Mouse (Mus musculus): ENCODE measurements around the gene F3. TPM values are rescaled to one million over a fixed set of nuclear protein-coding genes. Genes with fewer than 3 reads are reported as not detected.
"Not testable (repeated sequence)": the region's sequence is repeated elsewhere in the genome, so short reads cannot be mapped to it uniquely, and the experiment has no call there.

The F3 gene
- polyA plus RNA-seq, 1 experiment from 2014 or later: 8.8 TPM

- Histone ChIP-seq H3K4me1 (ENCODE audit: control insufficient read depth, insufficient read depth, low read length) (no peaks in the 10 kb centered on the region), H3K4me3 (ENCODE audit: low read depth, low read length) (no peak overlapping the region), H3K36me3 (ENCODE audit: control insufficient read depth, insufficient read depth, low read length) (peaks cover 44% of the 10 kb centered on the region), H3K9ac (ENCODE audit: low read length) (no peak overlapping the region), H3K27me3 (replicated peaks; ENCODE audit: control insufficient read depth, insufficient read depth, low read length) (no peaks in the 10 kb centered on the region), H3K27ac (ENCODE audit: low read depth, low read length) (no peak overlapping the region), H3K9me3 (replicated peaks; ENCODE audit: control insufficient read depth, low read length) (no peaks in the 10 kb centered on the region), H3K4me2 (ENCODE audit: low read length) (no peak overlapping the region)
- WGBS: 91% methylated on average over 5 of the region's 5 CpGs
- ATAC-seq (no peak), DNase-seq (ENCODE audit: low spot score) (no peak)
Observed at GRCm38 (mm10) chr3:121766818-121767217, 43.5 kb downstream of the F3 start.

GRCm38 (mm10) chr3:121768770-121769169 is 45.4 kb downstream of the F3 start:
- Histone ChIP-seq H3K27me3 (replicated peaks; ENCODE audit: control insufficient read depth, insufficient read depth, low read length) (no peaks in the 10 kb centered on the region), H3K9ac (ENCODE audit: low read length) (no peak overlapping the region), H3K9me3 (replicated peaks; ENCODE audit: control insufficient read depth, low read length) (no peaks in the 10 kb centered on the region), H3K4me1 (ENCODE audit: control insufficient read depth, insufficient read depth, low read length) (no peaks in the 10 kb centered on the region), H3K36me3 (ENCODE audit: control insufficient read depth, insufficient read depth, low read length) (peaks cover 51% of the 10 kb centered on the region), H3K27ac (ENCODE audit: low read depth, low read length) (no peak overlapping the region), H3K4me3 (ENCODE audit: low read depth, low read length) (no peak overlapping the region), H3K4me2 (ENCODE audit: low read length) (no peak overlapping the region)
- 96% methylated on average over 3 of the region's 3 CpGs for WGBS
- DNase-seq (ENCODE audit: low spot score): no peak
- ATAC-seq: no peak

GRCm38 (mm10) chr3:121773336-121773735 is 50.0 kb downstream of the F3 start:
- H3K27ac ChIP-seq (ENCODE audit: low read depth, low read length); H3K4me1 ChIP-seq (ENCODE audit: control insufficient read depth, insufficient read depth, low read length); ATAC-seq; H3K9ac ChIP-seq (ENCODE audit: low read length); H3K4me2 ChIP-seq (ENCODE audit: low read length); H3K4me3 ChIP-seq (ENCODE audit: low read depth, low read length); H3K27me3 ChIP-seq (replicated peaks; ENCODE audit: control insufficient read depth, insufficient read depth, low read length); DNase-seq (ENCODE audit: low spot score); H3K9me3 ChIP-seq (replicated peaks; ENCODE audit: control insufficient read depth, low read length): not testable (repeated sequence)
- peaks cover 35% of the 10 kb centered on the region for H3K36me3 ChIP-seq (ENCODE audit: control insufficient read depth, insufficient read depth, low read length)
- WGBS: 96% methylated on average over 4 of the region's 4 CpGs

- DNase-seq (ENCODE audit: low spot score) (peak; percentile 58), ATAC-seq (peak; percentile 66; the same call in 1 of the 2 replicates)
- Histone ChIP-seq H3K9ac (ENCODE audit: low read length) (no peak overlapping the region), H3K27me3 (replicated peaks; ENCODE audit: control insufficient read depth, insufficient read depth, low read length) (no peaks in the 10 kb centered on the region), H3K9me3 (replicated peaks; ENCODE audit: control insufficient read depth, low read length) (no peaks in the 10 kb centered on the region), H3K36me3 (ENCODE audit: control insufficient read depth, insufficient read depth, low read length) (peaks cover 18% of the 10 kb centered on the region), H3K27ac (ENCODE audit: low read depth, low read length) (no peak overlapping the region), H3K4me2 (ENCODE audit: low read length) (no peak overlapping the region), H3K4me3 (ENCODE audit: low read depth, low read length) (no peak overlapping the region), H3K4me1 (ENCODE audit: control insufficient read depth, insufficient read depth, low read length) (no peaks in the 10 kb centered on the region)
- 61% methylated on average over 7 of the region's 7 CpGs for WGBS
Observed at GRCm38 (mm10) chr3:121777943-121778342, 54.6 kb downstream of the F3 start.

GRCm38 (mm10) chr3:121783020-121783419 is 59.7 kb downstream of the F3 start:
- no peak overlapping the region for H3K9ac ChIP-seq (ENCODE audit: low read length)
- no peaks in the 10 kb centered on the region for H3K27me3 ChIP-seq (replicated peaks; ENCODE audit: control insufficient read depth, insufficient read depth, low read length)
- no peak overlapping the region for H3K4me3 ChIP-seq (ENCODE audit: low read depth, low read length)
- H3K36me3 ChIP-seq (ENCODE audit: control insufficient read depth, insufficient read depth, low read length): 0 out of 2 replicates have a peak, but pooled peaks cover 9% of the 10 kb centered on the region
- no peak for ATAC-seq
- no peaks in the 10 kb centered on the region for H3K9me3 ChIP-seq (replicated peaks; ENCODE audit: control insufficient read depth, low read length)
- DNase-seq (ENCODE audit: low spot score): no peak
- H3K4me2 ChIP-seq (ENCODE audit: low read length): no peak overlapping the region
- WGBS: 89% methylated on average over 6 of the region's 6 CpGs
- no peaks in the 10 kb centered on the region for H3K4me1 ChIP-seq (ENCODE audit: control insufficient read depth, insufficient read depth, low read length)
- H3K27ac ChIP-seq (ENCODE audit: low read depth, low read length): no peak overlapping the region

Other genes starting within 250 kb of the F3 start
- gene Slc44a3, start 191.1 kb upstream of the F3 start, polyA plus RNA-seq (2014; fragmentation: Nextera tagmentation; extraction: Ambion mirVana): 0.42 and 0.52 TPM in 2 replicates
- not detected in 2 replicates for gene 4930432M17Rik, start 52.8 kb upstream of the F3 start, polyA plus RNA-seq (2014; fragmentation: Nextera tagmentation; extraction: Ambion mirVana)
- 63.8 and 73.1 TPM in 2 replicates for gene Abcd3, start 91.8 kb downstream of the F3 start, polyA plus RNA-seq (2014; fragmentation: Nextera tagmentation; extraction: Ambion mirVana)
- 20.1 and 30.2 TPM in 2 replicates for gene Arhgap29, start 229.0 kb downstream of the F3 start, polyA plus RNA-seq (2014; fragmentation: Nextera tagmentation; extraction: Ambion mirVana)